Mouse (Mus musculus) CH12.LX (cell line): ENCODE data around the gene Atp6v1g2. TPM values are rescaled to one million over a fixed set of nuclear protein-coding genes. Genes with fewer than 3 reads are reported as not detected.

ENCODE experiments used
- DNase-seq: peaks from one replicate; pipeline ENCODE4 v3.0.0-alpha.2; 2013; ENCODE audit errors: extremely low read depth
- H3K27ac ChIP-seq: 2 replicates; pipeline ENCODE4 v1.5.1; 2012; ENCODE audit warnings: low read depth, mild to moderate bottlenecking, control low read depth, moderate library complexity; ENCODE audit not compliant: insufficient read depth
- H3K27me3 ChIP-seq: replicated peaks from 2 replicates; pipeline ENCODE3; 2012; ENCODE audit warnings: inconsistent platforms
- H3K36me3 ChIP-seq, 2 experiments: replicated peaks in 1 of 2; 2 replicates each; pipeline versions ENCODE3 to v1.6.1; 2012; ENCODE audit warnings: inconsistent platforms in 1 of 2, low read length in 1 of 2, mild to moderate bottlenecking in 1 of 2, mixed read lengths in 1 of 2, moderate library complexity in 1 of 2; ENCODE audit not compliant: control insufficient read depth in 1 of 2, insufficient read depth in 1 of 2
- H3K4me1 ChIP-seq, 2 experiments: 2 replicates each; pipeline ENCODE4 v1.6.1; 2012; ENCODE audit warnings: inconsistent platforms in 1 of 2, moderate library complexity in 1 of 2; ENCODE audit not compliant: insufficient read depth in 2 of 2, control insufficient read depth in 1 of 2
- H3K4me2 ChIP-seq: 2 replicates; pipeline ENCODE4 v1.6.1; 2012; ENCODE audit warnings: low read depth, mild to moderate bottlenecking, control low read depth; ENCODE audit not compliant: poor library complexity, insufficient read depth, severe bottlenecking
- H3K4me3 ChIP-seq, 3 experiments: fragments of 150-350 bp in 1 of 3; sonication (generic) in 1 of 3; replicated peaks in 1 of 3; 2 replicates each; pipeline versions ENCODE3 to v1.5.1; 2011 to 2012; ENCODE audit warnings: low read depth in 2 of 3, low read length in 2 of 3, mild to moderate bottlenecking in 2 of 3, moderate library complexity in 2 of 3, control low read depth in 1 of 3, improper control_type of control experiment in 1 of 3, inconsistent platforms in 1 of 3, mixed read lengths in 1 of 3; ENCODE audit not compliant: poor library complexity in 1 of 3
- H3K79me2 ChIP-seq: replicated peaks from 2 replicates; pipeline ENCODE4 v1.6.1; 2012; ENCODE audit warnings: mild to moderate bottlenecking, moderate library complexity; ENCODE audit not compliant: control insufficient read depth, poor library complexity, insufficient read depth, severe bottlenecking; ENCODE audit errors: extremely low read depth
- H3K9ac ChIP-seq: 2 replicates; pipeline ENCODE4 v1.6.1; 2012; ENCODE audit warnings: low read depth, mild to moderate bottlenecking, control low read depth, moderate library complexity; ENCODE audit not compliant: insufficient read depth
- H3K9me3 ChIP-seq: replicated peaks from 2 replicates; pipeline ENCODE3; 2012; ENCODE audit warnings: low read length, inconsistent platforms, mixed read lengths
- CHD1 ChIP-seq: IDR thresholded peaks from 2 replicates; pipeline ENCODE4 v1.6.1; 2012; ENCODE audit warnings: low read depth, low read length, improper control_type of control experiment, inconsistent platforms
- ELF1 ChIP-seq: IDR thresholded peaks from 2 replicates; pipeline ENCODE4 v1.6.1; 2014; ENCODE audit warnings: low read depth, mild to moderate bottlenecking, inconsistent platforms, low read length, improper control_type of control experiment
- EP300 ChIP-seq: IDR thresholded peaks from 2 replicates; pipeline ENCODE4 v1.6.1; 2011; ENCODE audit warnings: low read length, improper control_type of control experiment
- ETS1 ChIP-seq: conservative IDR thresholded peaks from 2 replicates; pipeline ENCODE4 v1.6.1; 2012; ENCODE audit warnings: low read depth, mild to moderate bottlenecking, inconsistent platforms, low read length, improper control_type of control experiment, moderate library complexity
- IRF4 ChIP-seq: IDR thresholded peaks from 2 replicates; pipeline ENCODE4 v1.6.1; 2014; ENCODE audit warnings: low read depth, mild to moderate bottlenecking, inconsistent platforms, low read length, improper control_type of control experiment
- JUN ChIP-seq: IDR thresholded peaks from 2 replicates; pipeline ENCODE4 v1.6.1; 2011; ENCODE audit warnings: low read depth, mild to moderate bottlenecking, low read length, improper control_type of control experiment, moderate library complexity; ENCODE audit not compliant: insufficient read depth
- KAT2A ChIP-seq: IDR thresholded peaks from 2 replicates; pipeline ENCODE4 v1.6.1; 2012; ENCODE audit warnings: low read length, improper control_type of control experiment, inconsistent platforms; ENCODE audit not compliant: insufficient replicate concordance
- MAFK ChIP-seq: IDR thresholded peaks from 2 replicates; pipeline ENCODE4 v1.6.1; 2011; ENCODE audit warnings: low read length, improper control_type of control experiment; ENCODE audit not compliant: insufficient replicate concordance
- MAX ChIP-seq: IDR thresholded peaks from 2 replicates; pipeline ENCODE4 v1.6.1; 2011; ENCODE audit warnings: low read length, improper control_type of control experiment
- MAZ ChIP-seq: IDR thresholded peaks from 2 replicates; pipeline ENCODE4 v1.6.1; 2012; ENCODE audit warnings: low read depth, mild to moderate bottlenecking, inconsistent platforms, low read length, improper control_type of control experiment, moderate library complexity
- MEF2A ChIP-seq: IDR thresholded peaks from 2 replicates; pipeline ENCODE4 v1.6.1; 2014; ENCODE audit warnings: low read depth, mild to moderate bottlenecking, inconsistent platforms, low read length, improper control_type of control experiment, borderline replicate concordance
- MXI1 ChIP-seq: IDR thresholded peaks from 2 replicates; pipeline ENCODE4 v1.6.1; 2011; ENCODE audit warnings: mild to moderate bottlenecking, low read depth, low read length, improper control_type of control experiment
- NRF1 ChIP-seq: IDR thresholded peaks from 2 replicates; pipeline ENCODE4 v1.6.1; 2014; ENCODE audit warnings: low read depth, mild to moderate bottlenecking, inconsistent platforms, low read length, improper control_type of control experiment, moderate library complexity
- PAX5 ChIP-seq: IDR thresholded peaks from 2 replicates; pipeline ENCODE4 v1.6.1; 2012; ENCODE audit warnings: low read length, inconsistent platforms, mixed read lengths
- POLR2AphosphoS2 ChIP-seq: IDR thresholded peaks from 2 replicates; pipeline ENCODE4 v1.6.1; 2011; ENCODE audit warnings: low read depth, low read length, improper control_type of control experiment
- RAD21 ChIP-seq: IDR thresholded peaks from 2 replicates; pipeline ENCODE4 v1.6.1; 2011; ENCODE audit warnings: low read depth, mild to moderate bottlenecking, low read length, improper control_type of control experiment, moderate library complexity
- RCOR1 ChIP-seq: conservative IDR thresholded peaks from 2 replicates; pipeline ENCODE4 v1.6.1; 2012; ENCODE audit warnings: low read depth, mild to moderate bottlenecking, inconsistent platforms, low read length, improper control_type of control experiment
- TCF12 ChIP-seq: IDR thresholded peaks from 2 replicates; pipeline ENCODE4 v1.6.1; 2014; ENCODE audit warnings: low read depth, mild to moderate bottlenecking, inconsistent platforms, low read length, improper control_type of control experiment
- UBTF ChIP-seq: IDR thresholded peaks from 2 replicates; pipeline ENCODE4 v1.6.1; 2012; ENCODE audit warnings: low read depth, mild to moderate bottlenecking, inconsistent platforms, low read length, improper control_type of control experiment, moderate library complexity
- USF1 ChIP-seq: IDR thresholded peaks from 2 replicates; pipeline ENCODE4 v1.6.1; 2014; ENCODE audit warnings: low read depth, mild to moderate bottlenecking, inconsistent platforms, low read length, improper control_type of control experiment
- USF2 ChIP-seq: conservative IDR thresholded peaks from 2 replicates; pipeline ENCODE4 v1.6.1; 2011; ENCODE audit warnings: low read depth, low read length, improper control_type of control experiment
- ZKSCAN1 ChIP-seq: IDR thresholded peaks from 2 replicates; pipeline ENCODE4 v1.6.1; 2012; ENCODE audit warnings: low read depth, inconsistent platforms, low read length, improper control_type of control experiment, borderline replicate concordance
- ZMIZ1 ChIP-seq: IDR thresholded peaks from 2 replicates; pipeline ENCODE4 v1.6.1; 2012; ENCODE audit warnings: low read depth, mild to moderate bottlenecking, inconsistent platforms, low read length, improper control_type of control experiment
- dilution Hi-C: fragments of 300-500 bp; cut with MboI; formaldehyde crosslinking; loops from 2 replicates; pipeline ENCODE4 v1.14.3; 2020; ENCODE audit warnings: low sequenced_read_pairs; ENCODE audit not compliant: extremely low pct_unique_long_range_greater_than_20kb, extremely low pct_ligation_motif_present
- in situ Hi-C: fragments of 300-500 bp; cut with MboI; formaldehyde crosslinking; loops from 3 replicates; pipeline ENCODE4 v1.14.3; 2019; ENCODE audit warnings: low sequenced_read_pairs, low pct_ligation_motif_present, low pct_unique_long_range_greater_than_20kb, mixed read lengths
- polyA plus RNA-seq: library from polyadenylated mRNA; unstranded; fragments of >175 nt; gene quantifications from 2 replicates; pipeline ENCODE4 v1.2.1, GENCODE M21; 2012; ENCODE audit warnings: low read depth; ENCODE audit not compliant: insufficient read length
- total RNA-seq, 2 experiments: library from RNA; depleted of rRNA; stranded (reverse); fragments of 300-350 nt in 1 of 2; fragments of >200 nt in 1 of 2; gene quantifications; 2 replicates each; pipeline ENCODE4 v1.2.3; 2012 to 2014

Gene Atp6v1g2
- total and polyA plus RNA-seq, 3 experiments, result 0.23 to 1.4 (median 0.76) TPM

DNA sequence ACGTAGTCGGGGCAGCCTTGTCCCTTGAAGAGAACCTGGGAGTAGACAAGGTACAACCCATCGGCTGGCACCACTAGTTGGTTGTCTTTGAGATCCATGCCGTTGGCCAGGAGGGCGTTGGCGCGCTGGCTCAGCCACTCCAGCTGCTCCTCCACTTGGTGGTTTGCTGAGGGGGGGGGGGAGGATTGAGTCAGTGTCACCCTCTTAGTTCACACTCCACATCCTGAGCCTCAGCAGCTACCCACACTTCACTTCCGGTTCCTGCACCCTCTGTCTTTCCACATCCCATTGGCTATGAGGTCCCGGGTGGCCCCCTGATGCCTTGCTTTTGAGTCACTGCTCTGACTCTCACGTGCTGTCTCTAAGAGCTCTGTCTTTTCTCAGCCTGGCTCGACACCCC is 33.1 kb upstream of the Atp6v1g2 start (continued):
- no peak for TF ChIP-seq PAX5
- TF ChIP-seq NRF1, result no peak
- TF ChIP-seq EP300, result 0 out of 2 replicates have a peak, but pooled peaks have one; percentile 21
- no peak for TF ChIP-seq ZMIZ1
- TF ChIP-seq USF2, result no peak
- peak; percentile 53 for TF ChIP-seq MXI1
- peak; percentile 80 for TF ChIP-seq ELF1
- peak; percentile 57 for TF ChIP-seq IRF4

DNA sequence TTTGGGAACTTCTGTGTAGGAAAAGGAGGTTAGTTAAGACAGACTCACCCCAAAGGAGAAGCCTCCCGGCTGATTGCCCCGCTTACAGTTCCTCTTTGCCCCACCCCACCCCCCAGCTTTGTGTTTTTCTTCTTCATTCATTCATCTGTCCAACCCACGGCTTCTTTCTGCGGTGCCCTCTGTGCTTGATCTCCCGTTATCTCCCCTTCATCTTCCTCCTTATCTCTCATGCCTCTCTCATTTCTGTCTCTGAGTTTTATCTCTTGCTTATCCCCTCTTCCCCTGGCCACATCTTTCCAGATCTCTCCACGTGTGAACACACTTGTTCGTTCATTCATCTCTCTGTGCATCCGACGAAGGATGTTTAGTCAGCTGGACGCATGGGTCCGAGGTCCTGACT is 32.3 kb upstream of the Atp6v1g2 start:
- no peak for DNase-seq
- dilution Hi-C loops (no loop called here), in situ Hi-C loops (no loop called here)
- peak overlapping the region; percentile 78 for H3K27ac ChIP-seq
- peaks cover 28% of the 10 kb centered on the region for H3K79me2 ChIP-seq
- H3K9me3 ChIP-seq, result no peaks in the 10 kb centered on the region
- H3K4me1 ChIP-seq, result peaks cover 17 to 60% of the 10 kb centered on the region in 2 experiments; a peak in 3 of 4 replicates
- peak overlapping the region; percentile 83 for H3K9ac ChIP-seq
- H3K27me3 ChIP-seq, result no peaks in the 10 kb centered on the region
- peak overlapping the region; percentile 95 for H3K4me2 ChIP-seq
- peak overlapping the region; percentile 68 to 92 (median 73) for H3K4me3 ChIP-seq
- H3K36me3 ChIP-seq, result peaks cover 3 to 15% of the 10 kb centered on the region in 2 experiments
- TF ChIP-seq MAX (peak; percentile 47; the same call in 1 of the 2 replicates), NRF1 (no peak), MEF2A (peak; percentile 19; the same call in 1 of the 2 replicates), KAT2A (no peak), POLR2AphosphoS2 (no peak), MAFK (no peak), UBTF (no peak), TCF12 (no peak), PAX5 (no peak), RAD21 (no peak), ZKSCAN1 (no peak), USF1 (no peak), JUN (no peak), RCOR1 (no peak), CHD1 (0 out of 2 replicates have a peak, but pooled peaks have one; percentile 25), EP300 (no peak), MXI1 (peak; percentile 69), ZMIZ1 (no peak), ELF1 (no peak), ETS1 (no peak), MAZ (no peak)
